Mouse (Mus musculus) monocyte, adult 5-6 weeks (primary cell): ENCODE results near the gene Trp73. TPM values are rescaled to one million over a fixed set of nuclear protein-coding genes. Genes with fewer than 3 reads are reported as not detected.
A peak's percentile ranks its signal among the peaks of the same experiment; 100 is the strongest.

Experiments
- ATAC-seq: fragments of 153-309, 156-312 bp; replicated peaks from 2 replicates; pipeline ENCODE4 v1.8.0; 2017; ENCODE audit warnings: mild to moderate bottlenecking; ENCODE audit not compliant: low TSS enrichment, insufficient number of reproducible peaks, severe bottlenecking, poor library complexity, low FRiP score
- total RNA-seq: library from RNA; stranded (forward); fragments of 200-1000, 200-491, 200-594 nt; gene quantifications from 3 replicates; pipeline ENCODE4 v1.2.3, GENCODE M21; 2017

Gene Trp73
- total RNA-seq, 1 experiment from 2014 or later = not detected

GRCm38 (mm10) chr4:154064827-154065773, 74.9 kb downstream of the Trp73 start:
- peak; percentile 41; the same call in 1 of the 2 replicates for ATAC-seq

- ATAC-seq = no peak
Observed at GRCm38 (mm10) chr4:154057696-154058095, 82.3 kb downstream of the Trp73 start.

- ATAC-seq = no peak
Observed at GRCm38 (mm10) chr4:154056661-154057060, 83.3 kb downstream of the Trp73 start.

GRCm38 (mm10) chr4:154056046-154056445, 84.0 kb downstream of the Trp73 start:
- no peak for ATAC-seq

GRCm38 (mm10) chr4:154055482-154055881, 84.5 kb downstream of the Trp73 start:
- ATAC-seq = no peak

- ATAC-seq = no peak
Observed at GRCm38 (mm10) chr4:154053065-154053464, 86.9 kb downstream of the Trp73 start.

GRCm38 (mm10) chr4:154051401-154051800, 88.6 kb downstream of the Trp73 start:
- no peak for ATAC-seq

GRCm38 (mm10) chr4:154045837-154046236, 94.2 kb downstream of the Trp73 start:
- ATAC-seq = no peak

- no peak for ATAC-seq
Observed at GRCm38 (mm10) chr4:154042577-154042976, 97.4 kb downstream of the Trp73 start, which contains the start of gene Ccdc27. Gene Ccdc27, minus strand, starts transcription at chr4:154042677.

- ATAC-seq = no peak
Observed at GRCm38 (mm10) chr4:154037123-154037522, 102.9 kb downstream of the Trp73 start.

GRCm38 (mm10) chr4:154028646-154029045, 111.4 kb downstream of the Trp73 start:
- ATAC-seq = no peak

- no peak for ATAC-seq
Observed at GRCm38 (mm10) chr4:154028066-154028465, 111.9 kb downstream of the Trp73 start.

GRCm38 (mm10) chr4:154026441-154026761, 113.6 kb downstream of the Trp73 start:
- no peak for ATAC-seq

GRCm38 (mm10) chr4:154025641-154026440, 114.2 kb downstream of the Trp73 start, which contains the start of gene Smim1:
Gene Smim1, minus strand, starts transcription at chr4:154026230.
- no peak for ATAC-seq

- no peak for ATAC-seq
Observed at GRCm38 (mm10) chr4:154024729-154025521, 115.1 kb downstream of the Trp73 start.

GRCm38 (mm10) chr4:154023754-154024601, 116.0 kb downstream of the Trp73 start:
- ATAC-seq = no peak

GRCm38 (mm10) chr4:154022844-154023243, 117.2 kb downstream of the Trp73 start:
- ATAC-seq = no peak

GRCm38 (mm10) chr4:154022407-154022806, 117.6 kb downstream of the Trp73 start:
- ATAC-seq = no peak
